Mouse (Mus musculus) brain, embryonic 14.5 days (tissue): ENCODE data around the gene Bcl11b.

Source experiments
- CTCF ChIP-seq: fragments of 200-500 bp; IDR thresholded peaks from 2 replicates; pipeline ENCODE4 v1.5.1; 2012; ENCODE audit warnings: inconsistent platforms, mild to moderate bottlenecking, moderate library complexity, borderline replicate concordance; ENCODE audit not compliant: insufficient read depth, insufficient read length; ENCODE audit errors: extremely low read depth
- POLR2A ChIP-seq: fragments of 200-500 bp; IDR thresholded peaks from 2 replicates; pipeline ENCODE4 v1.6.1; 2012; ENCODE audit warnings: mild to moderate bottlenecking, inconsistent platforms, borderline replicate concordance; ENCODE audit not compliant: poor library complexity, insufficient read depth, insufficient read length, severe bottlenecking; ENCODE audit errors: extremely low read depth

DNA sequence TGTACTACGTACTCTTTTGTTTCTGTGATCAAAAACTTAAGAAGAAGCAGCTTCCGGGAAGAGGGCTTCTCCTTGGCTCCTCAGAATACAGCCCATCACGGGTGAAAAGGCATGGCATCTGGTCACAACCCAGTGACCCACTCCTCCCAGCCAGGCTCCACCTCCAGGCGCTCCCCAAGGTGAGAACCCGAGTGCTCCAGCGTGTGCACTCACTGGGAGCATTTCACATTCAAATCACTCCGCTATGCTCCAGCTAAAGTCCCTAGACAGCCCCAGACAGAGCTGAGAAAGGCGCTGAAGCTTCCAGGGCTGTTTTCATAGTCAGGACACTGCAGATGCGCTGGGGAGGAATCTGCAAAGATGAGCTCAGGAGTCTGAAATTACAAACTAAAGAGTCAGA is 99.5 kb downstream of the Bcl11b start:
- TF ChIP-seq POLR2A = no peak
- no peak for TF ChIP-seq CTCF
